Mouse (Mus musculus) MN1 (cell line): ENCODE results near the gene Dchs2.

ENCODE experiments used
- DNase-seq: peaks from one replicate; pipeline ENCODE4 v3.0.0-alpha.2; 2016; ENCODE audit warnings: low spot score

Dchs2 gene

DNA sequence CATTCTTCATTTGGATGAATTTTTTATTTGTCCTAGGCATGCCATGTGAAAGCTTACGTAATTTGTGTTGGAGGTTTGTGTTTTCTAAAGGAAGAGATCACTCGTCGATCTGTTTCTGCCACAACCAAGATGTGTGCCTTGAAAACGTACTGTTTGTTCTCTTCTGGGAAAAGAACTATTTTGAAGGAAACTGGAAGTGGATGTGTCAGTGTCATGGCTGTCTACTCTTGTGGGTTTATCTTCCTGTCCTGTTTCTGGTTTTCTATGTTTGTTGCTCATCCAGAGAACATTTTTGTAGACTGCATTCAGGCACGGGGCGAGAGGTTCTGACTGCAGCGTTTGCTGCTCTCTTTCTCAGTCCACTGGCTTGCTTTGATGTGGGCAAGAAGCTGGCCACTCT is 124.2 kb downstream of the Dchs2 start:
- no peak for DNase-seq

DNA sequence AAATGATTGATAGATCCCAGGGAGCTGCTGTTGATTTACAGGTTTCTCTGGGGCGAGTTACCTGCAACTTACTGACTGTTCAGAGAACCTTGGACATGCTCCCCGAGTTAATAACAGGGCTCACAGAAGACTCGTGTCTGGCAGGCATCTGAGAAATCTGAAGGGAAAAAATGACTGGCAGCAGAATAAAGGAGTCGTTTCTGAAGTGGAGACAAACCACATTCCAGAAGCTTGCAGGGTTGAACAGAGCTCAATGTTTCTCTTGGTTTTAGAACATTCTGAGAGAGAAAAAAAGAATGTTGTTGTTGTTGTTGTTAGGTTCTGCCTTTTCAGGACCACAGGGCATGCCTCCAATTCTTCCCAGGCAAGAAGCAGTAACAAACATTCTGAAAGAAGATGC is 131.7 kb downstream of the Dchs2 start:
- no peak for DNase-seq

DNA sequence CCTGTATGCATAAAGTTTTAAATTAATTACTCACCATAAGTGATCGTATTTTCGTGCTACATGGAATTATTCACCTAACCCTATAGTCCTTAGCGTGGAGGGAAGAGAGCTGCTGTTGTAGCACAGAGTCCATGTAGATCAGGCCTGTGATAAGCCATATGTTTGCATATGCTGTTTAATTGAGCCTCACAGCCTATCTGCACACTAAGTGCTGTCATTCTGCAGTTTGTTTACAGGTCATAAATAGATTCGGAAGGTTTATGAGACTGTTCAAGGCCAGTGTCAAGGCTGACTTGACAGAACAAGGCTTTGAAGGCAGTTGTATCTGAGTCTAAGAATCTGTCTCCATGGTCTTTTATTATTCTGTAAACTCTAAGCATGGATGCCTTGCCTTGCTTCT is 138.3 kb downstream of the Dchs2 start:
- DNase-seq = no peak

DNA sequence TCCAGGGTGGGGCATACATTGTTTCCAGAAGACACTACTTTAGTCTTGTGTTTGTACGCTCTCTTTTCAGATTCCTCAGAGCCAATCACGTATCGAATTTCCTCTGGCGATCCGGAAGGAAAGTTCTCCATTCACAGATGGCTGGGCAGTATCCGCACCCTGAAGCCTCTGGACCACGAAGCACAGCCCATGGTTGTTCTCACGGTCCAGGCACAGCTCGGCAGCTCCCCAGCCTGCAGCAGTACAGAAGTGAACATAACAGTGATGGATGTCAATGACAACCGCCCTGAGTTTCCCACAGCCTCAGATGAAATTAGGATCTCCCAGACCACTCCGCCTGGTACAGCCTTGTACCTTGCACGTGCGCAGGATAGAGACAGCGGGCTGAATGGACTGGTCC is 142.5 kb downstream of the Dchs2 start:
- no peak for DNase-seq

DNA sequence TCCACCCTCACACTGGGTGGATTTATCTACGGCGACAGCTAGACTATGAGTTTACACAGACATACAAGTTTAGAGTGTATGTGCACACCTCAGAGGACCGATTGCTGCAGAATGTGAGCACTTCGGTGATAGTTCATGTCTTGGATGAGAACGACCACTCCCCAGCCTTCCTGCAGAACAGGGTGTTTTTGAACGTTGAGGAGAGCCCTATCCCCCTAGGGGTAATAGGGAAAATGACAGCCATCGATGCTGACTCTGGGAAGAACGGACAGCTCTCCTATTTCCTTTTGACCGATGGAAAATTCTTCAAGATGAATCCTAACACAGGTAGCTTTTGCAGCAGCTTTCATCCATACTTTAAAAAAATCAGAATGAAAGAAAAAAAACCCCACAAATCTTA is 143.2 kb downstream of the Dchs2 start:
- no peak for DNase-seq

DNA sequence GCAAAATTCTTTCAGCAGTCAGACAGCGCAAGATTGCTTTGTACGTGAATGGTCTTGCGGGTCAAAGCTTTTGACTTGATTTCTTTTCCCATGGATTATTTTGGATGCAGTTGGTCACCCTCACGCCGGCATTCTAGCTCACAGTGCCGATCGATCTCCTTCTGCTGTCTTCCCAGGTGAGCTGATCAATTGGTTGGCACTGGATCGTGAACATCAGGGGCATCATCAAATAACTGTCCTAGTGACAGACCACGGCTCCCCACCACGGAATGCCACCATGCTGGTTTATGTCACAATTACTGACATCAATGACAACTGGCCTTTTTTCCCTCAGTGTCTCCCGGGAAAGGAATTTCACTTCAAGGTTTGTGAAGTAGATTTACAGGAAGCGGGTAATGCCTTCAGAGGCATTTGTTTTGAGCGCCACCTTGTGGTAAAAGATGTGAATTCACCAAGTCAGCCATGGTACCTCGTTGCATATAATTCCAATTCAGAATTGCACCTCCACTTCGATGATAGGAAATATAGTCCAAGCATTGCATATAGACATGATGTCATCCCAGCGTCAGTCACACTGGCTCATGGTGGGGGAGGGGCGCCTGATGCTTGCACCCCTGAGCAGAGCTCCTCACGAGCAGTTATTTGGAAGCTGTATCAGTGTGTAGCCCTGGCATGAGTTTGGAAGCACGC is 146.0 kb downstream of the Dchs2 start:
- DNase-seq = peak; percentile 22

DNA sequence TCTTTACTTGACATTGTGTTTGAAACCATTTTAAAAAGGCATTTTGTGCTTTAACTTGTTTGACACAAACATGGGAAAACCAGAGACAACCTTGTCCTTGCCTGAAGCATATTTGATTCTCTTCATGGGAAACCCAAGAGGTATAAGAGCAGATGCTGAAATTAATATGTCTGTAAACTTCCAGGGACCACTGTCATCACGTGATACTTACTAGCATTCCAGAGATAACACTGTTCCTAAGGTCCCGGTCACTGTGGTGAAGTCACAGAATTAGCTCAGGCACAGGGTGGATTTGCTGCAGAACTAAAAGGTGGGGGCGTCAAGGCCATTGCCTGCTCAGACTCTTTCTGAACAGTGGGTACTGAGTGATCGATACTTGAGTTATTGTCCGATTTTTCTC is 148.0 kb downstream of the Dchs2 start:
- DNase-seq = no peak

DNA sequence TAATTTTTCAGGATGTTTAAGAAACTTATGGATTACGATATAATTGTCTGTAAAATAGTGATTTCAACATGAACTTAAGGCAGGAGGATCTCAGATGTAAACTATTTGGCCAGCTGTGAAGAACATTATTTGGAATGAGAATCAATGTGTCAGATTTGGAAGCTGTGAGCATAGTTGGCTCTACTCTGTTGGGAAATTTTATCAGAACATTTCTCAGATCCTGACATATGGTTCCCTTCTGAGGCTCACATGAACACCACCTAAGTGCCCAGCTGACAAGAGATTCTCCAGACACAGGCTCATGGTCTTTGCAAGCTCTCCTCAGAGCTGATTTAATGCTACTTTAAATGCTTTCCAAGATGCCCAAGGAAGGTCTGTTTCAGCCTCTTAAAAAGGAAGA is 156.1 kb downstream of the Dchs2 start:
- no peak for DNase-seq

DNA sequence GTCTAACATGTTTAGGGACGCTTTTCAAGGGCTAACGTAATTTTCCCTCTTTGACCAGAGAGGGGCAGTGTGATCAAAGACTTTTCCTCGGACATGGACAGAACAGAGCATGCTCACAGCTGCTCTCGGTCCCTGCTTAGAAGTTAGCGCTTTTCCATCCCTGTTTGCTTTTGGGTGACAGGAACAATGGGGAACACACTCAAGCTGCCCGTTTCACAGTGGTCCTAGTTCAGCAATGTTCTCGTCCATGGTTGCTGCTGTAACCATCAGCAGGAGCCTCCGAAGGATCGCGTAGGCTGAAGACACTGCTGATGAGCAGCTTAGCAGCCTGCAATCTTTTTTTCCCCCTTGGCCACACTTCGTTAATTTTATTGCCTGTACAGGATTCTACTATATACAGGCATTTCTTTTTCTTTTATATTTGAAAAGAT is 159.2 kb downstream of the Dchs2 start:
- DNase-seq = no peak

DNA sequence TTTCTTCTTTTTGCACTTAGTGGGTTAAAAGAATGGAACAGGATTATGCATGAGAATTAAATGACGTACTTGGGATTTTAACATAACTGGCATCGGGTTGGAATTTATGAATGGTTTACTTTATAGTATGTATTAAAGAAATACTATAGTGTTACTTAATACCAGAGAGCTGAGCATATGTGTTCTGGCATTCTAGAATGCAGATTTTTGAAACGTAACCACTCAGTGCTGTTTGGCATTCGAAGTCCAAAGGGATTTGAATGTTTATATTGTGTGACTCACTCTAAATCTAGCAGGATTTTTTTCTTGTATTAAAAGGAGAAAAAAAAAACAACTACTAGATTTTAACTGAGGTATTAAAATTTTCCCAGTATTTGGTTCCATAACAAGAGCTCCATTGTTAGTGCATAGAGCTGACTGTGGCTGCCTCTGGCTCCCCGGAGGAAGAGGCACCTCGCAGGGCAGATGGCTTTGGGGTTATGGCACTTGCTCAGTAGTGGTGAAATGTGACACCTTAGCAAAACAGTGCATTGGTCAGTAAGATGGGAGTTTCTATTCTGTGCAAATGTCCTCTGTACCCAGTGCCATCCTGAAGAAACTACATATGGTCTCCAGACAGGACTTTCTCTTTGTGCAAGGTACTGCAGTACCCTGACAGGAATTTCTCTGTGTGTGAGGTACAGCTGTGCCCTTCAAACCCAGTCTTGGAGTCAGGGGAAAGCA is 160.5 kb downstream of the Dchs2 start:
- no peak for DNase-seq

DNA sequence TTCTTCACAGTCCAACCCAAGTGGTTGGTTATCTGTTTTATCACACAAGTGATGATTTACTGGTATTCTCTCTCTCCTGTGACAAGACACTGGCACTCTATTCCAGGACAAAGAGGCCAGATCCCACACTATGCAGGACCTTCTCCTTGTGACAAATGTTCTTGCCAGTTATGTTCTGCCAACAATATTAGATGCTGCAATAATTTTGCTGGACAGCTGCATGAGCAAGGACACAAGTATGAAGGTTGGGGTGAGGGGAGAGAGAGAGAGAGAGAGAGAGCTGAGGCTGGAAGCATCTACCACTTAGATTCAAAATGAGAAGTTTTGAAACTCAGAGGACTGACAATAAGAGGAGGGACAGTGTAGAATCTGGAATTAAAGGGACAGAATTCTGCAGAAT is 162.7 kb downstream of the Dchs2 start:
- no peak for DNase-seq

DNA sequence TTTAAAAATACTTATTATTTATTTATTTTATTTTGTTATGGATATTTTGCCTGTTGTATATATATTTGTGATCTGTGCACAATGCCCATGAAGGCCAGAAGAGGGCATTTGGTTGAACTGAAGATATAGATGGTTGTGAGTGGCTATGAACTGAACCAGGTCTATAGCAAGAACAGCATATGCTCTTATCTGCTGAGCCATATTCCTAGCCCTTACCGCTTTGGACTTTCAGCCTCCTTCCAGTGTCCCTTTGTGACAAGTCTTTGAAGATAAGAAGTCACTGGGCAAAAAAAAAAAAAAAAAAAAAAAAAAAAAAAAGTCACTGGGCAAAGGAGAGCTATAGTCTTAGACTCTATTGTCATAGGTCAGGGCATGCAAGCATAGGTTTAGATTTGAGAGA is 163.2 kb downstream of the Dchs2 start:
- DNase-seq = no peak

DNA sequence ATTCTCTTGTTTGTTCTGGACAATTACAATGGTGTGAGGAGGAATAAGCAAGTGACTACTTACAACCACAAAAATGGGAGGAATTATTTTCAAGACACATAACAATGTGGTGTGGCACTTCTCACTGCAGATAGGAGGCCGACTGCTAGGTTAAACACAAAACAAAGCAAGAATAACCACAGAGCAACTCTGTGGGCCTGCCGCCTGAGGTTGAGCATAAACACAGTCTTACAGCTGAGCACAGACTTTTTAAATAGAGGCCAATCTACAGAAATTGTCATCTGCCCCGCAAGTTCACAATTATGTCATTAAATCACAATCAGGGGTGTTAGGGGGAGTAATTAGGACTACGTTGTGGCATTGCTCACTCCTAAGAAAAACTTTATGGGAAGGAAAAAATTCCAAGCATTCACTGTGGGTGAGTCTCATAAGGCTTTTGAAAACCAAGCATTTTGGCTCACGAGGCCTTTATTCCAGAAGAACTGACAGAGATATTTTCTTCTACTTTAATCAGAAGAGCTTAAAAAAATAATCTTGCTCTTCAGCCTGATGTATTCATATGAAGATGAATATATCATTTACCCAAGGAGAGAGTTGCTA is 172.1 kb downstream of the Dchs2 start:
- DNase-seq = no peak

DNA sequence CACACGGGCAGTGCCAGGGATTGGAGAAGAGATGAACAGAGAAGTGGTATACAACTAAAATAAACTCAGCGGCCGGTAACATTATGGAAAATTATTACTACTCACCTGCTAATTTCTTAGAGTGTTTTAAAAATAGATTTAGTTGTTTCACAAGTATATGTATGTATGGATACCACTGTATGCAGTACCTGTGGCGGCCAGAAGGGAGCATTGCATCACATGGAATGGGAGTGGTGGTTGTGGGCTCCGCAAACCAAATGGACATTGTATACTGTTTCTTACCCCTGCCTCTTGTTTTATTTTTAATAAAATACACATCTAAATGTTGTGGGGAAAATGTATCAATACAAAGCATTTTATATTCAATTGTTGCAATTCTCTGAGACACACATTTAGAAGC is 176.1 kb downstream of the Dchs2 start:
- no peak for DNase-seq

DNA sequence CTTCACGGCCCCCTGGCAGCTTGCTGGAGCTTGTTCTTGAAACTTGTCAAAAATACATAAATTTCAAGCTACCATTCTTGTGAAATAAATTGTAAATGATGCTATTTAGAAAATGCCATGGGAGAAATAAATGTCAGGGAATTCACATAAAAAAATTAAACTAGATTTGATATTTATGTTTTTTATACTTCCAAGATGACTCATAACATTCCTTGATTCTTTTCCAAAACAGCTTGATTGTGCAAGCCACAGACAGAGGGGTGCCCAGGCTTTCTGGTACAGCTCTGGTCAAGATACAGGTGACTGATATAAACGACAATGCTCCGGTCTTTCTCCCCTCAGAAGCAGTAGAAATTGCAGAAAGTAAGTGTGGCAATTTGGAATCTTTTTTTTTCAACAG is 218.2 kb downstream of the Dchs2 start:
- no peak for DNase-seq

DNA sequence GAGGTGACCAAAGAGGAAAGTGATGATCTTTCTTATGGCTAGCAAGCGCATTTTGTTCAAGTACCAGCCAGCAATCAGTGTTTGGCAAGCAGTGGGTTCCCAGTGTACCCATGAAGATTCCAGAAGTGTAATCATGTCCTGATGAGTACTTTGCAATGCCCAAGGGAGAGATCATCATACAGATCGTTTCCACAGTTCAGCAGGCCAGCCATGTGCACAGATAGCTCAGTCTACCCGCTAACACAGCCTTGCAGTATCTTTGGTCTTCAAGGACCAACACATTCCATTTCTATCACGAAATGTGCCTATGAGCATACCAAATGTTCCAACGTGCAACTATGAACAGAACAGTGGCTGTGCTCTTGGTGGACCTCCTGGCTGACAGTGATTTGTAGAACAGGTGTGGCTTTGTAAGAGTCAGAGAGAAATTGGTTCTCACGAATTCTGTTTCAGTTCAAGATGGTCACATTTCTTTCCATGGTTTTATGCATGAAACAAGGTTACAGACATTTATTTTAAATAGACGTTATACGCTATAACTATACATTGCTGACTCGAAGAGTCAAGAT is 240.8 kb downstream of the Dchs2 start:
- no peak for DNase-seq

DNA sequence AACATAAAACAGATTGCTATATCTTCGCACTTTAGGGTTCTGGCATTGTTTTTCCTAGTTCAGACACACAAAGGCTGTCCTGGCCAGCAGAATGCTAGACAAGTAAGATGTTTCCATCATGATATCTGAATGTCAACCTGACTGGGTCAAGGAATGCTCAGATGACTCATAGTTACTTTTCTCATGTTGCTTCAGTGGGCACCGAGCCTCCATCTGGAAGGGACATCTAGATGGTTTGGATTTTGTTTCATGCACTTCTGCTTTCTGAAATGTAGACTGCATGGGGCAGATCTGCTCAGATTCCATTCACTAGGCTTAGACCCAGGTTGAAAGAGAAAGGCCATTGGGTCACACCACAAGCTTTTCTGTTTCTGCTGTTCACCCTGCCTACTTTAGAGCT is 242.1 kb downstream of the Dchs2 start:
- no peak for DNase-seq

DNA sequence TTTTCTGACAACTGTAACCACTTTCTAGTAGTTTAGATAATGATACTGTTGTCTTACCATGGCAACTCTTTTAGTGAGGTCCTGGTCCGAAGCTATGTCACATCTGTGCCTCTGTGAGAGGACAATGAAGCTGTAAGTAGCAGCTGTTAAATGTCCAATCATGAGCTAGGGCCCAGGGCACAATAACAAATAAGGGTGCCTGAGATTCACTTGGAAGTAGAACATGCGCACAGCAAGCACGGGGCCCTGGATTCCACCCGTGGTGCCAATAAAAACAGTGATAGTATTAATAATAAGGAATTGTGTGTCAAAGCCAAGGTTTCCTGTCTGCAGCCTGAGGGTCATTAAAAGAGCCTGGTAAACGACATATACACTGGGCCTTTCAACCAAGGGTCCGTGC is 246.6 kb downstream of the Dchs2 start:
- DNase-seq = no peak

DNA sequence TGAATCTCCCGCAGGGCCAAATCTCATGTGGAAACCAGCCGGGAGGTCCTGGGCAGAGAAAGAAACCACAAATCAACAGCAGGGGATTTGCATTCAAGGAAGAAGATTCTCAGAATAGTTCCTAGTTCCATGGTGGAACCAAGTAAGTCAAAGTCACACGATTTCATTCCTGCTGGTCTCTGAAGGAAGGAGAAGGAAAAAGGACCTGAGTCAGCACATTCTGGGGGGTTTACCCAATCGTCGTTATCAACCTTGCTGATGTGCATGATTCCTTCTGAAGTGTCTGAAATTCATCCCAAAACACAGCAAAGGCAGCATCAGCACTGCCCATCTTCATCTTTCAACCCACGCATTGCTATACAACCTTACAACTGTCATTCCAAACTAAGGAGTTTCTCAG is 249.1 kb downstream of the Dchs2 start:
- DNase-seq = no peak
